Mouse (Mus musculus) left cerebral cortex, adult 8-10 months (tissue): ENCODE measurements around the gene Gas2l1. TPM values are rescaled to one million over a fixed set of nuclear protein-coding genes. Genes with fewer than 3 reads are reported as not detected.

ENCODE experiments used
- DNase-seq, 2 experiments: peaks; one replicate each; pipeline ENCODE4 v3.0.0; 2022; ENCODE audit warnings: low spot score in 2 of 2
- total RNA-seq, 4 experiments: library from RNA; stranded (reverse); gene quantifications; 2 replicates each; pipeline ENCODE4 v1.2.4; 2022

Gas2l1 gene
- total RNA-seq, 4 experiments from 2014 or later: 71.8 to 78.4 (median 75.3) TPM

DNA sequence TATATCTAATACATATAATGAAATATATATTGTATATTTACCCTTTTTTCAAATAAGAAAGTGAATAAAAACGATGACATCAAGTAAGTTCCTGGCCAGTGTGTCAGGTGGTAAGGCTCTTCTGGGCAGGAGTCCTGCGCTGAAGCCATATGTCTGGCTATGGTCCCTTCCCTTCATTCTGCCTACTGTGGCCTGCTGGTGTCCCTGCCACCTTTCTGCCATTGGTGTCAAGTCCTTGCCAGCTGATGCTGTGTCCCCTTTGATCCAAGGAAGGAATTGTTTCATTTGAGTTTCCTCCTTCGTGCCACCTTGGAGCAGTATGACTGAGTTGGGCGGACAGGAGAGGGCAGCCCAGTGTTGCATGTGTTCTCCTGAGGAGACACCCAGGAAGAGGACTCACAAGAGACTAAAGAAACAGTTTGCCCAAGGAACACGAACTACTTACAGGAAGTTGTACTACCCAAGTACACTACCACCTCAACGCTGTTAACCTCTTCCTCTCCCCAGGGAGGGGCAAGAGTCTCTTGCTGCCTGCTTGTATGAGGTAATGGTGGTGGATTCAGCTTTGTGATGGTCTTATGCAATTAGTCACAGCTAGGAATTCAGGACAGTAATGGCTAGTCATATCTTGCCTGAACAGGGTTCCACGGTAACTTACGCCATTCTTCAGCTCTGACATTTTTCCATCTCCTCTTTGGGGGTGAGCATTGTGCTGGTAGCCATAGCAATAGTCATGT lies 22.3 kb downstream of the Gas2l1 start:
- no peak for DNase-seq

- peak in 1 of 2 experiments; percentile 89 for DNase-seq
Measured at GRCm38 (mm10) chr11:5041144-5041780, 23.9 kb downstream of the Gas2l1 start.

GRCm38 (mm10) chr11:5040585-5040984 lies 24.5 kb downstream of the Gas2l1 start:
- DNase-seq: no peak

GRCm38 (mm10) chr11:5037146-5037854 lies 27.8 kb downstream of the Gas2l1 start:
- no peak for DNase-seq

- peak in 1 of 2 experiments; percentile 91 for DNase-seq
Measured at GRCm38 (mm10) chr11:5035421-5035820, 29.7 kb downstream of the Gas2l1 start.

DNA sequence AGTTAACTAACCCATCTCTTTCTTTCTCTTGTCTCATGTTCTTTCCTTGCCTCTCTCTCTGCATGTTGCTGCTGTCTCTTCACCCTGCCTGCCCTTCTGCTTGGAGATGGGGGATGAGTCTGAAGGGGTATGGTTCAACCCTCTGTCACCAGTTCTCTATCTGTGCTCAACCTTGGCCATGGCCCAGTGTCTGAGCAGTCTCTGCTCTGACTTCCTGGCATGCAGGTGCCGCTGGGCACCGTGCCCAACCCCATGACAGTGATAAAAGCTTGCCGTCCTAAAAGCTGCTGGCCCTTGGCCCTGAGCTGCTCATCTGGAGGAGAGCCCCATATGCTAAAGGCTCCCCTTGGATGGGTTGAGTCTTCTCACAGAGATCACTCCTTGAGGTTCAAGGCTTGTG lies 32.0 kb downstream of the Gas2l1 start:
- DNase-seq: no peak

- no peak for DNase-seq
Measured at GRCm38 (mm10) chr11:5032706-5033105, 32.4 kb downstream of the Gas2l1 start.

DNA sequence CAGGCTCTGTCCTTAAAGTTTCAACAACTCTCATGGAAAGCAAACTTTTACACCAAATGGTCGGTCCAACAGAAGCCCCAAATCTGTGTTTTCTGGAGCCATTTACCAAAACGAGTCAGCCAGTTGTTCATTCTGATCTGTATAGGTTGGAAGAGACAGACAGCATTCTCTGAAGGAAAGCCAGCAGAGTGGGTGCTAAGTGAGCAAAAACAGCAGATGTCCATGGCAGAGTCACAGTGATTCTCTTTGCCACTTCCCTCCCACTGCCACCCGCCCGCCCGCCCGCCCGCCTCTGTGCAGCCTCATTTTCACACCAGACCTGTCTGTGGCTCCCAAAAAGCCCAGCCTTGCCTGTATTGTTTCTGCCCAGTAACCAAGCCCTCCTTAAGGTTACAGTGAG lies 36.9 kb downstream of the Gas2l1 start:
- DNase-seq: peak in 1 of 2 experiments; percentile 78

- DNase-seq: no peak
Measured at GRCm38 (mm10) chr11:5025108-5025507, 40.0 kb downstream of the Gas2l1 start.

DNA sequence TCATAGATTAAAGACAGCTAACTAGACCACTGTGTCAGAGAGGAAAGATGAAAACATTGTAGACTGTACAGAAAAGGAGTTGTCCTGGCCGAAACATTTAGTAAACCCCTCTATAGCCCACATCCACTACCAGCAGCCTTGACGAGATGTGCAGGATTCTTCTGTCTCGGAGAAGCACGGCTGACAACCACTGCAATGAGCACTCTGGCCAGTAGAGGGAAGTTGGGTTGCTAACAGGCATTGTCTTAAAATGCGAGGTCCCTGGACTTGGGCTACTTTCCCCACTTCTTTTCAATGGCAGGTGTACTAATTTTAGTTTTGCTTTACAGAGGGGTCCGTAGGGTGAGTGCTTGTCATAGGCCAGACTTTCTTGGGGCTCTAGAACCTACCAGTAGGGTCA lies 47.6 kb downstream of the Gas2l1 start:
- DNase-seq: no peak

DNA sequence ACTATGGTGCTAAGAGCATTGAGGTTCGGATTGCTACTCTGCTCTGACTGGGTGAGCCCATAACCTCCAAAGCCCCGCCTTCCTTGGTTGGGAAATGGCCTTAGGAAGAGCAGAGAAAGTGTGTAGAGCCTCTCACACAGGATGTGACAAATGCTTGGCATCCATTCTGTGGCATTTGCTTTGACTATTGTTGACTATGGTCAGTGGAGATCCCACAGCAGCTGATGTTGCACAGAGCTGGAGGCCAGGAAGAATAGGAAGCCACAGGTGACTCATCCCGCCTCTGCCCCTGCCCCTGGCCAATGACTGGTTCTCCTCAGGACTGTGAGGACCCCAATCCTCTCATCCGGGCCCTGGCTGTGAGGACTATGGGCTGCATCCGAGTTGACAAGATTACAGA lies 48.8 kb downstream of the Gas2l1 start:
- DNase-seq: no peak

GRCm38 (mm10) chr11:5015720-5016119 lies 49.4 kb downstream of the Gas2l1 start:
- DNase-seq: peak in 1 of 2 experiments; percentile 69

DNA sequence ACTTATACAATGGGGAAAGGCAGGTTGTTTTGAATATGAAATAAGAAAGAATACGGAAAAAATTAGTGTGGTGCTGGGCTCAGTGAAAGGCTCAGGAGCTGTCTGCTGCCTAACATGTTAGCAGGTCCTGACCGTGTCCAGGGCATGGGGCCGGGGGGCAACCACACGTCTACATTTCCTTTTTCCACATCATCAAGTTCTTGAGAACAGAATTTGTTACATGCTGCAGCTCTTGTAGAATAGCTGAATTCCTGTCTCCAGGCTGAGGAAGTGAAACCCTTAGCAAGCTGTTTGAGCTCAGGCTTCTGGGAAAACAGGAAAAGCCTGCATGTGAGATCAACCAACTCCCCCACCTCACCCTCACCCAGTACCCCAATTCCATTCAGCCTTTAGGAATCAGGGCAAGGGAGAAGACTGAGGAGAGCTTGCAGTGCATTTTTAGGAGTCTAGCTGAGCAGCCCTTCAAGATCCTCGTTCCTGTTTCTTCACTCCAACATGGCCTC lies 52.9 kb downstream of the Gas2l1 start:
- DNase-seq: no peak

DNA sequence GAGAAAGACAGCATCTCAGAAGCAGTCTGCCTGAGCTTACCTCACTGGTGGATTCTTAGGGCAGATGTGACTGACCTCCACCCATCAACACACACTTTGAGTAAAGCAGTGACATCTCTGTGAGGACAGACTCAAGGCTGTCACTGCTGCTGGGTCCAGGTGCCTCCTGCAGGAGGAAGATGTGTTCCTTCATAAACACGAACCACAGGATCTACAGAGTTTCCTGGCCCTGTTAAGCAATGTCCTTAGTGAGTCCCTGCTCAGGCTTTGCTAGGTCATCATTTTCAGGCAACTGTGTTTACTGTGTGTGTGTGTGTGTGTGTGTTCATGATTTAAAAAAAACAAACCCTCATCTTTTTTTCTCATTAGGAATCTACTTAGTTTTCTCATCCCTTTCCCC lies 53.6 kb downstream of the Gas2l1 start:
- no peak for DNase-seq

DNA sequence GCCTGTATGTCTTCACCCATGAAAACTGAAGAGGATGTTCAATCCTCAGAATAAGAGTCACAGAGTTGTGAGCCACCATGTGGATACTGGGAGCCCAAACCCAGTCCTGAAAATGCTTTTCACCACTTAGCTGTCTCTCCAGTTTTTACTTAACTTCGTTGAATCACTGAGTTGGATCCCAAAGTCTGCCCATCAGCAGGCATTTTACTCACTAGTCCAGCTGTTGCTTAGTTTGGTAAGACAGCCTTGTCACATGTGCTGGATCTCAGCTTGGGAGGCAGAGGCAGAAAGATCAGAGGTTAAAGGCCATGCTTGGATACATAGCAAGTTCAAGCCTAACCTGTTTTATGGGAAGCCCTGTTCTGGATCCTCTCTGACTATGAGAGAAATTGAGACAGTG lies 54.9 kb downstream of the Gas2l1 start:
- no peak for DNase-seq

- DNase-seq: no peak
Measured at GRCm38 (mm10) chr11:5009354-5010074, 55.6 kb downstream of the Gas2l1 start.

DNA sequence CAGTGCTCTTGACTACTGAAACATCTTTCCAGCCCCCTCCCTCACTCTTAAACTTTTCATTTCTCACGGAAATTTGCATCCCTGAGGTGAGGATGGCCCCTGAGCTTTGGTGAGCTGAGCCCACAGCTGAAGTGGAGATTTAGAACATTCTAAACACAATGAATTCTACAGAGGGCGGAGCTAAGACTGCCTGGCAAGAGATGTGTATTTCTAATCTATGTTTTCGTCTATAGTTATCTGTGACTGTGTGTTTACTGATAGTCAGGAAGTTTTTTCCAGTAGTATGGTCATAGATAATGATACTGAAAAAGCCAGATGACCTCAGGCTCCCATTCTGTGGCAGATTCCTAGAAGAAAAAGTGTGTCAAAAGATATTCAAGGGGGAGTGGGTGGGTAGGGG lies 56.3 kb downstream of the Gas2l1 start:
- DNase-seq: no peak

DNA sequence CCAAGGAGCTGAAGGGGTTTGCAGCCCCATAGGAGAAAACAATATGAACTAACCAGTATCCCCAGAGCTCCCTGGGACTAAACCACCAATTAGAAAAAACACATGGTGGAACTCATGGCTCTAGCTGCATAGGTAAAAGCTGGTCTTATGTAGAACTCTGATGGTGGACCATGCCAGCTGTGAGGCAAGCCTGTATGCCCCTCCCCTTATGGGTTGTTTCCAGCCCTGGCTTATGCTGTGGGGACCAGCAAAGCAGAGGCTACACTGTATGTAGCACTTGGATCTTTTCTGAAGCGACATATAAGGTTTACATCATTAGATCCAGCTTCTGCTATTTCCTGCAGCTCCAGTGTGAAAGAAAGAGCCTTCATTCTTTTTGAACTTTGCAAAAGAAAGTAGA lies 57.9 kb downstream of the Gas2l1 start:
- no peak for DNase-seq

DNA sequence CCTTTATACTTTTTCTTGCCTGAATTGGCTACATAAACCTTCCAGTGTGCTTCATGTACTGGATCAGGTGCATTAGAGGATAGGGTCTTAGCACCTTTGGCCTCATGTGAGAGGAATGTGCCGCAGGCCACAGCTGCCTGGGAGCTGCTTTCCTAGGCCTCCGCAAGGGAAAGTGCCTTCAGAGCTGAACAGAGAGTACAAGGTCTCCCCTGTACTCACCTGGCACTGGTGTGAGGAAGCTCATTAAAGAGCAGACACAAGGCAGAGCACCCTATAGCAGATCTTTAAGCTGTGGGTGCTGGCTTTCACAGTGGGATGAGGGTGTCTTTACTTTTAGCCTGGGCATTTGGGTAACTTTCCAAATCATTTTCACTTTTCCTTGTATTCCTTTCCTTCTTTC lies 59.6 kb downstream of the Gas2l1 start:
- DNase-seq: no peak
